Mouse (Mus musculus) frontal cortex, postnatal 36 days (tissue): ENCODE measurements around the gene Olfr394.
"Not testable (repeated sequence)": the region's sequence is repeated elsewhere in the genome, so short reads cannot be mapped to it uniquely, and the experiment has no call there.

Experiments used
- DNase-seq, 2 experiments: peaks; one replicate each; pipeline ENCODE4 v3.0.0; 2022; ENCODE audit warnings: low spot score in 2 of 2

Olfr394 gene

GRCm38 (mm10) chr11:73890671-73891070, at the start of gene Olfr394:
Gene Olfr394, minus strand, starts transcription at chr11:73890771.
- DNase-seq = no peak

GRCm38 (mm10) chr11:73936377-73936776, 45.8 kb upstream of the Olfr394 start, which contains the start of gene Olfr23:
Gene Olfr23, plus strand, starts transcription at chr11:73936677.
- no peak for DNase-seq

- DNase-seq = not testable (repeated sequence)
Measured at GRCm38 (mm10) chr11:73909199-73909598, 18.6 kb upstream of the Olfr394 start, which contains the start of gene Olfr395. Gene Olfr395, minus strand, starts transcription at chr11:73909299.

- no peak for DNase-seq
Measured at GRCm38 (mm10) chr11:73851354-73851753, 39.2 kb downstream of the Olfr394 start, which contains the start of gene Olfr393. Gene Olfr393, minus strand, starts transcription at chr11:73851454.
